Mouse (Mus musculus): ENCODE measurements around the gene Abcg3. TPM values are rescaled to one million over a fixed set of nuclear protein-coding genes. Genes with fewer than 3 reads are reported as not detected.
"Not testable (repeated sequence)": the region's sequence is repeated elsewhere in the genome, so short reads cannot be mapped to it uniquely, and the experiment has no call there.

Gene Abcg3
- under 1 TPM; 0.20 to 0.37 TPM for total RNA-seq (2021)
- long read RNA-seq, experiment 1, partial matches to known transcripts: 0 of 1 reads
- long read RNA-seq, experiment 1, other reads (novel, unspliced or antisense): 1 of 1 reads
- long read RNA-seq, experiment 2, partial matches to known transcripts: 0 of 1 reads
- long read RNA-seq, experiment 2, other reads (novel, unspliced or antisense): 0 of 1 reads

GRCm38 (mm10) chr5:104982535-104982934, at the start of gene Abcg3:
Abcg3 (minus strand) TSS chr5:104982718.
- intact Hi-C loops (cut with DNase I; ENCODE audit: low total_unique reads): loop anchor here (5.0 kb wide), 1 partner anchor 340 kb away; no protein-coding TSS in a partner anchor
- DNase-seq: no peak

- intact Hi-C loops (cut with DNase I; ENCODE audit: low total_unique reads): no loop called here
- no peak for DNase-seq
These were observed 30.0 kb upstream of the Abcg3 start for GRCm38 (mm10) chr5:105012551-105012950.

GRCm38 (mm10) chr5:105011570-105011969, 29.1 kb upstream of the Abcg3 start:
- intact Hi-C loops (cut with DNase I; ENCODE audit: low total_unique reads): no loop called here
- DNase-seq: no peak

- intact Hi-C loops (cut with DNase I; ENCODE audit: low total_unique reads): no loop called here
- DNase-seq: no peak
These were observed 27.9 kb upstream of the Abcg3 start for GRCm38 (mm10) chr5:105010376-105010775.

GRCm38 (mm10) chr5:104989411-104989810, 6.9 kb upstream of the Abcg3 start:
- DNase-seq: no peak
- intact Hi-C loops (cut with DNase I; ENCODE audit: low total_unique reads): no loop called here

GRCm38 (mm10) chr5:104988000-104988399, 5.5 kb upstream of the Abcg3 start:
- intact Hi-C loops (cut with DNase I; ENCODE audit: low total_unique reads): no loop called here
- no peak for DNase-seq

GRCm38 (mm10) chr5:104986706-104987105, 4.2 kb upstream of the Abcg3 start:
- intact Hi-C loops (cut with DNase I; ENCODE audit: low total_unique reads): no loop called here
- peak; percentile 16 for DNase-seq

GRCm38 (mm10) chr5:104979040-104979513, 3.4 kb downstream of the Abcg3 start:
- intact Hi-C loops (cut with DNase I; ENCODE audit: low total_unique reads): no loop called here
- no peak for DNase-seq

- DNase-seq: no peak
- intact Hi-C loops (cut with DNase I; ENCODE audit: low total_unique reads): no loop called here
These were observed 24.3 kb downstream of the Abcg3 start for GRCm38 (mm10) chr5:104958141-104958793.

- intact Hi-C loops (cut with DNase I; ENCODE audit: low total_unique reads): no loop called here
- DNase-seq: no peak
These were observed 27.3 kb downstream of the Abcg3 start for GRCm38 (mm10) chr5:104955208-104955607.

- intact Hi-C loops (cut with DNase I; ENCODE audit: low total_unique reads): no loop called here
- no peak for DNase-seq
These were observed 35.6 kb downstream of the Abcg3 start for GRCm38 (mm10) chr5:104946951-104947350.

- intact Hi-C loops (cut with DNase I; ENCODE audit: low total_unique reads): no loop called here
- no peak for DNase-seq
These were observed 48.4 kb downstream of the Abcg3 start for GRCm38 (mm10) chr5:104934148-104934547.

- intact Hi-C loops (cut with DNase I; ENCODE audit: low total_unique reads): not testable (repeated sequence)
These were observed 76.0 kb downstream of the Abcg3 start for GRCm38 (mm10) chr5:104906556-104906955.

More at GRCm38 (mm10) chr5:104906556-104906955, 76.0 kb downstream of the Abcg3 start:
- DNase-seq: not testable (repeated sequence)

Other genes starting within 250 kb of the Abcg3 start
- gene Zfp951, start 122.6 kb downstream of the Abcg3 start, total RNA-seq (2021): 1 to 10 TPM; 1.4 to 1.9 TPM
- 1 to 10 TPM; 3.7 to 4.0 TPM for gene Gbp9, start 156.8 kb upstream of the Abcg3 start, total RNA-seq (2021)
- gene Gbp8, start 156.8 kb upstream of the Abcg3 start, total RNA-seq (2021): not detected
- gene Gbp4, start 156.9 kb upstream of the Abcg3 start, total RNA-seq (2021): 1 to 10 TPM; 1.3 to 1.8 TPM

Measured in gastrocnemius, postnatal 14 days (tissue).